Mouse (Mus musculus): ENCODE data around the gene Mrc2. TPM values are rescaled to one million over a fixed set of nuclear protein-coding genes. Genes with fewer than 3 reads are reported as not detected.

Mrc2 gene
- total RNA-seq, 1 experiment, result 16.5 TPM

DNA sequence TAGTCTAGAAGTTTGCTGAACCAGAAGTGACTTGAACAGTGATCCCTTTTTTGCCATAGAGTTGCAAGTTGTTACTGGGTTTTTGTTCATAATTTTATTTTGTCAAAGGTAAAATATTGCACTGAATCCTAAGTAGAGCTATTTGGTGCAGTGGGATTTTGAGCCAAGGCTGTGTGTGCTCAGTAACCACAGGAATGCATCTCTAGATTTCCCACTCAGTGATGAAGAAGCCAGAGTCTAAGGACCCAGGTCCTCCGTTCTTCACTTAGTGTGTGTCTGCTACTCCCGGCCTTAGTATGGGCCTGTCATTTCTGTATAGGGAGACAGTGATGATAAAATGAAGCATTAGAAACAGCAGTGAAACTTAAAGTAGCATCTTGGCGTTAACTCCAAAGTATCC lies 27.5 kb upstream of the Mrc2 start:
- TF ChIP-seq ZC3H11A (IDR thresholded peaks at IDR 0.05; ENCODE audit: borderline replicate concordance, low read depth, low read length), result no peak
- no peak for TF ChIP-seq MAFK (IDR thresholded peaks at IDR 0.05; ENCODE audit: insufficient read depth, low read depth, low read length)
- no peak for TF ChIP-seq HCFC1 (IDR thresholded peaks at IDR 0.05; ENCODE audit: borderline replicate concordance, insufficient read depth, low read length)
- TF ChIP-seq CHD2 (IDR thresholded peaks at IDR 0.05; ENCODE audit: low read depth, low read length), result no peak
- TF ChIP-seq ZNF384 (IDR thresholded peaks at IDR 0.05; ENCODE audit: low read depth, low read length), result no peak
- DNase-seq (ENCODE audit: low read depth, low spot score), result no peak
- peaks cover 3% of the 10 kb centered on the region for H3K36me3 ChIP-seq (ENCODE audit: control insufficient read depth, insufficient read depth, low read length, poor library complexity, severe bottlenecking)
- in situ Hi-C loops (cut with MboI; ENCODE audit: low sequenced_read_pairs in 2 of 2, unreplicated experiment in 2 of 2), result no loop called here
- no peaks in the 10 kb centered on the region for H3K4me1 ChIP-seq (ENCODE audit: control insufficient read depth in 2 of 2, insufficient read depth in 2 of 2, low read length in 2 of 2, poor library complexity in 1 of 2)
- H3K9me3 ChIP-seq (ENCODE audit: control insufficient read depth, insufficient read depth, low read depth, low read length), result no peaks in the 10 kb centered on the region
- no peak overlapping the region for H3K9ac ChIP-seq (ENCODE audit: insufficient read depth, low read depth, low read length, poor library complexity, severe bottlenecking)
- no peak overlapping the region for H3K4me3 ChIP-seq (ENCODE audit: insufficient read depth in 1 of 2, low read depth in 1 of 2, low read length in 2 of 2, poor library complexity in 1 of 2, severe bottlenecking in 1 of 2)
- H3K27ac ChIP-seq (ENCODE audit: insufficient read depth, low read depth, low read length, poor library complexity, severe bottlenecking), result no peak overlapping the region

DNA sequence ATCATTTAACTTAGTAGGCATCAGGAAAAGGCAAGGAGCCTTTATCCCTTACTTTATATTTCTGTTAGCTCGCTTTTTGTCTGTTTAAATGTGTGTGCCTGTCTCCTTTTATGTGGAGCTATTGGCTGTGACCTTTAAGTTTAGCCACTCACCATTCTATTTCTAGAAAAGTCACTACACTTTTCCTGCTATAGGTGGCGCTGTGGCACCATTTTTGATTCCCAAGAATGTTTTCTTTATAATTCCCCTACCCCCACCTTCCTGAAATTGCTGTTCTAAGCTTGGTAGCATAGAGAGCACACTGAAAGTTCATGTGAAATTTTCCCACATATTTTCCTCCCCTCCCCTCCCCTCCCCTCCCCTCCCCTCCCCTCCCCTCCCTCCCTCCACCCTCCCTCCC lies 22.3 kb upstream of the Mrc2 start:
- TF ChIP-seq ZC3H11A (IDR thresholded peaks at IDR 0.05; ENCODE audit: borderline replicate concordance, low read depth, low read length) (no peak), CHD2 (IDR thresholded peaks at IDR 0.05; ENCODE audit: low read depth, low read length) (no peak), ZNF384 (IDR thresholded peaks at IDR 0.05; ENCODE audit: low read depth, low read length) (no peak), MAFK (IDR thresholded peaks at IDR 0.05; ENCODE audit: insufficient read depth, low read depth, low read length) (no peak), HCFC1 (IDR thresholded peaks at IDR 0.05; ENCODE audit: borderline replicate concordance, insufficient read depth, low read length) (no peak)
- DNase-seq (ENCODE audit: low read depth, low spot score), result peak; percentile 60
- Histone ChIP-seq H3K9me3 (ENCODE audit: control insufficient read depth, insufficient read depth, low read depth, low read length) (no peaks in the 10 kb centered on the region), H3K4me3 (ENCODE audit: insufficient read depth in 1 of 2, low read depth in 1 of 2, low read length in 2 of 2, poor library complexity in 1 of 2, severe bottlenecking in 1 of 2) (no peak overlapping the region), H3K9ac (ENCODE audit: insufficient read depth, low read depth, low read length, poor library complexity, severe bottlenecking) (no peak overlapping the region), H3K36me3 (ENCODE audit: control insufficient read depth, insufficient read depth, low read length, poor library complexity, severe bottlenecking) (peaks cover 11% of the 10 kb centered on the region), H3K27ac (ENCODE audit: insufficient read depth, low read depth, low read length, poor library complexity, severe bottlenecking) (no peak overlapping the region), H3K4me1 (ENCODE audit: control insufficient read depth in 2 of 2, insufficient read depth in 2 of 2, low read length in 2 of 2, poor library complexity in 1 of 2) (no peaks in the 10 kb centered on the region)
- in situ Hi-C loops (cut with MboI; ENCODE audit: low sequenced_read_pairs in 2 of 2, unreplicated experiment in 2 of 2), result no loop called here

DNA sequence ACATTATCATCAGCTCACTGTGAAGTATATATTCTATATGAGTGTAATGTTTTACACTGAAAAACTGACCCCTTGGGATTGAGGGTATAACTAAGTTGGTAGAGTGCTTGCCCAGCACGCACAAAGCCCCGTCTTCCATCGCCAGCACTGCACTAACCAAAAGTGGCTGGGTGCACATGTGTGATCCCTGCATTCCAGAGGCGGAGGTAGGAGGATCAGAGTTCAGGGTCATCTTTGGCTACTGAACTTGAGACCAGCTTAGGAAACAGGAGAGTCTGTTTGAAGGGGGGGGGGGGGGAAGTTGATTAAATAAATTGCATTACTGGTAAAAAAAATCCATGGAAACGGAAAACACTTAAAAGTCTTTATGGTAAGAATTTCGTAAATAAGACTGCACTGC lies 12.0 kb upstream of the Mrc2 start:
- Histone ChIP-seq H3K36me3 (ENCODE audit: control insufficient read depth, insufficient read depth, low read length, poor library complexity, severe bottlenecking) (peaks cover 25% of the 10 kb centered on the region), H3K4me3 (ENCODE audit: insufficient read depth in 1 of 2, low read depth in 1 of 2, low read length in 2 of 2, poor library complexity in 1 of 2, severe bottlenecking in 1 of 2) (no peak overlapping the region), H3K27ac (ENCODE audit: insufficient read depth, low read depth, low read length, poor library complexity, severe bottlenecking) (no peak overlapping the region), H3K9ac (ENCODE audit: insufficient read depth, low read depth, low read length, poor library complexity, severe bottlenecking) (no peak overlapping the region), H3K4me1 (ENCODE audit: control insufficient read depth in 2 of 2, insufficient read depth in 2 of 2, low read length in 2 of 2, poor library complexity in 1 of 2) (peaks cover 4 to 11% of the 10 kb centered on the region in 2 experiments; a peak in 3 of 4 replicates), H3K9me3 (ENCODE audit: control insufficient read depth, insufficient read depth, low read depth, low read length) (no peaks in the 10 kb centered on the region)
- DNase-seq (ENCODE audit: low read depth, low spot score), result no peak
- TF ChIP-seq MAFK (IDR thresholded peaks at IDR 0.05; ENCODE audit: insufficient read depth, low read depth, low read length) (no peak), HCFC1 (IDR thresholded peaks at IDR 0.05; ENCODE audit: borderline replicate concordance, insufficient read depth, low read length) (no peak), ZNF384 (IDR thresholded peaks at IDR 0.05; ENCODE audit: low read depth, low read length) (no peak), ZC3H11A (IDR thresholded peaks at IDR 0.05; ENCODE audit: borderline replicate concordance, low read depth, low read length) (no peak), CHD2 (IDR thresholded peaks at IDR 0.05; ENCODE audit: low read depth, low read length) (no peak)
- in situ Hi-C loops (cut with MboI; ENCODE audit: low sequenced_read_pairs in 2 of 2, unreplicated experiment in 2 of 2), result no loop called here

DNA sequence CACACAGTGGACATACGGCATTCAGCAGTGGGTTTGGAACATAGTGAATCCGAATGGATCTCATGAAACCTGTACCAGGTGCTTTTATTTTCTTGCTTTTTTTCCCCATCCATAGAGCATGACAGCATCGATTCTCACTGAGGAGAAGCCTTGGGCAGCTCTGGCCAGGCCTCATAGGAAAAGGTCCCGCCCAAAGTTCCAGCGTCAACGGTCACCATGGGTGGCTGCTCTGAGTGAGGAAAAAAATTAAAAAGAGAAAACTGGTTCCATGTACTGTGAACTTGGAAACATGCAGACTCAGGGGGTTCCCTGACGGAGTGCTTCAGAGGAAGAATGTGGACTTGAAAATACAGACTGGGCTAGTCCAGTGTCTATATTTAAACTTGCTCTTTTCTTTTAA lies 11.2 kb upstream of the Mrc2 start:
- Histone ChIP-seq H3K9me3 (ENCODE audit: control insufficient read depth, insufficient read depth, low read depth, low read length) (no peaks in the 10 kb centered on the region), H3K4me1 (ENCODE audit: control insufficient read depth in 2 of 2, insufficient read depth in 2 of 2, low read length in 2 of 2, poor library complexity in 1 of 2) (peaks cover 6 to 16% of the 10 kb centered on the region in 2 experiments; a peak in 3 of 4 replicates), H3K4me3 (ENCODE audit: insufficient read depth in 1 of 2, low read depth in 1 of 2, low read length in 2 of 2, poor library complexity in 1 of 2, severe bottlenecking in 1 of 2) (no peak overlapping the region), H3K36me3 (ENCODE audit: control insufficient read depth, insufficient read depth, low read length, poor library complexity, severe bottlenecking) (peaks cover 22% of the 10 kb centered on the region), H3K9ac (ENCODE audit: insufficient read depth, low read depth, low read length, poor library complexity, severe bottlenecking) (no peak overlapping the region), H3K27ac (ENCODE audit: insufficient read depth, low read depth, low read length, poor library complexity, severe bottlenecking) (no peak overlapping the region)
- in situ Hi-C loops (cut with MboI; ENCODE audit: low sequenced_read_pairs in 2 of 2, unreplicated experiment in 2 of 2), result no loop called here
- DNase-seq (ENCODE audit: low read depth, low spot score), result no peak
- TF ChIP-seq ZC3H11A (IDR thresholded peaks at IDR 0.05; ENCODE audit: borderline replicate concordance, low read depth, low read length) (no peak), HCFC1 (IDR thresholded peaks at IDR 0.05; ENCODE audit: borderline replicate concordance, insufficient read depth, low read length) (no peak), ZNF384 (IDR thresholded peaks at IDR 0.05; ENCODE audit: low read depth, low read length) (no peak), CHD2 (IDR thresholded peaks at IDR 0.05; ENCODE audit: low read depth, low read length) (no peak), MAFK (IDR thresholded peaks at IDR 0.05; ENCODE audit: insufficient read depth, low read depth, low read length) (no peak)

Measured in ES-E14 (cell line).